Mouse (Mus musculus) heart, embryonic 11.5 days (tissue): ENCODE data around the gene Rnf185. TPM values are rescaled to one million over a fixed set of nuclear protein-coding genes. Genes with fewer than 3 reads are reported as not detected.

Source experiments
- ATAC-seq: fragments of 200-750 bp; cut with Nextera tagmentation; replicated peaks from 2 replicates; pipeline ENCODE4 v1.8.0; 2017; ENCODE audit warnings: moderate library complexity; ENCODE audit not compliant: insufficient number of reproducible peaks, low FRiP score, low TSS enrichment
- H3K27ac ChIP-seq: fragments of 300-500 bp; sonication (generic); 2 replicates; pipeline ENCODE4 v1.5.1; 2014; ENCODE audit warnings: mild to moderate bottlenecking, low read depth, low read length
- H3K27me3 ChIP-seq: fragments of 300-500 bp; sonication (generic); 2 replicates; pipeline ENCODE4 v1.6.1; 2014; ENCODE audit warnings: mild to moderate bottlenecking, low read length, mixed read lengths; ENCODE audit not compliant: control insufficient read depth, insufficient read depth
- H3K36me3 ChIP-seq: fragments of 300-500 bp; sonication (generic); 2 replicates; pipeline ENCODE4 v1.6.1; 2014; ENCODE audit warnings: mild to moderate bottlenecking, low read length, moderate library complexity, mixed read lengths; ENCODE audit not compliant: control insufficient read depth, insufficient read depth
- H3K4me1 ChIP-seq: fragments of 300-500 bp; sonication (generic); 2 replicates; pipeline ENCODE4 v1.6.1; 2014; ENCODE audit warnings: low read length; ENCODE audit not compliant: control insufficient read depth, insufficient read depth
- H3K4me2 ChIP-seq: fragments of 300-500 bp; sonication (generic); 2 replicates; pipeline ENCODE4 v1.6.1; 2014; ENCODE audit warnings: mild to moderate bottlenecking, moderate library complexity
- H3K4me3 ChIP-seq: fragments of 300-500 bp; sonication (generic); 2 replicates; pipeline ENCODE4 v1.5.1; 2014; ENCODE audit warnings: low read depth, low read length
- H3K9ac ChIP-seq: fragments of 300-500 bp; sonication (generic); 2 replicates; pipeline ENCODE4 v1.6.1; 2014; ENCODE audit warnings: mild to moderate bottlenecking, low read depth, low read length, moderate library complexity
- H3K9me3 ChIP-seq: fragments of 300-500 bp; sonication (generic); replicated peaks from 2 replicates; pipeline ENCODE4 v1.6.1; 2016; ENCODE audit warnings: low read length; ENCODE audit not compliant: control insufficient read depth
- WGBS: fragments of 180-500 bp; shearing (Covaris S2); extraction: QIAGEN DNeasy Blood & Tissue Kit; methylation state at CpG from one replicate; pipeline ENCODE4 v1.1.7; 2014; ENCODE audit not compliant: insufficient replicate concordance; 5-methylcytosine and 5-hydroxymethylcytosine counted together
- polyA plus RNA-seq: library from polyadenylated mRNA; unstranded; fragments of >200 nt; fragmentation: Nextera tagmentation; extraction: Ambion mirVana; gene quantifications from 2 replicates; pipeline ENCODE4 v1.2.1, GENCODE M21; 2014

Rnf185 gene
- polyA plus RNA-seq, 1 experiment from 2014 or later, result 27.5 TPM

DNA sequence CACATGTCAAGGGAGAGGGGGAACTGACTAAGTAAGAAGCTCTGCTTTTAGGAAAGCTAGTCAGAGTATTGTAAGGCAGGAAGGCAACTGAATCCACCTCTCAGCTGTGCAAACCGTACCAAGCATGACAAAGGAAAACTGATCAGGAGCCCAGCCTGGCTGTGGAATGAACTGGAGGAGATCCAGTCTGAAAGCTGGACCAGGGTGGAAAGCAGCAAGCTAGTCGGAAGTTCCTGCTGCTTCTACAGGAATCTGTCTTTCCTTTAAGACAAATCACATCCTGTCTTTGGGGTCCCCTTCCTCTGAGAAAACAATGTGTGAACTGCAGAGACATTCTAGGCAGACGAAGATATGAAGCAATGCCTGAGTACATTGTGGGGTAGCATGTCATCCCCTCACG is 33.4 kb downstream of the Rnf185 start:
- H3K27ac ChIP-seq, result peak overlapping the region; percentile 41
- no peak for ATAC-seq

DNA sequence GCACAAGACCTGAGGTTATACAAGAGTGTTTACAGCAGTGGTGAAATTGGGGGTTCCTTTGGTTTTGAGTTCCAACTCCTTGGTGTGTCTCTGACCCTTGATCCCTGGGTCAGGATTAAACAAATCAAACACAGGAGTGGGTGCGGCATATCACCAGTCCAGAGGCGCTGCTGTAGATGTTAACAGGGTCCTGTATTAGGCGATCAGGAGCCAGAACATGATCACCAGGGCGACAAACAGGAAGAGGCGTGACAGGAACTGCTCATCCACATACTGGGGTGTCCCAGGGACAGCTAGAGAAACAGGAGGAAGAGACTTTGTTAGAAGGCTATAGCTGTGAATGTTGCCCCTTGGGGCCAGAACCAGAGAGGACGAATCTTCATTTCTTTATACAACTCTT is 34.4 kb downstream of the Rnf185 start:
- 78% methylated on average over 6 of the region's 6 CpGs for WGBS

More for the DNA sequence above, 33.4 kb downstream of the Rnf185 start:
- Histone ChIP-seq H3K4me3 (no peak overlapping the region), H3K4me1 (no peaks in the 10 kb centered on the region), H3K4me2 (no peak overlapping the region), H3K36me3 (peaks cover 8% of the 10 kb centered on the region), H3K27me3 (no peaks in the 10 kb centered on the region), H3K9me3 (no peaks in the 10 kb centered on the region), H3K9ac (no peak overlapping the region)
- 57% methylated on average over 4 of the region's 4 CpGs for WGBS

DNA sequence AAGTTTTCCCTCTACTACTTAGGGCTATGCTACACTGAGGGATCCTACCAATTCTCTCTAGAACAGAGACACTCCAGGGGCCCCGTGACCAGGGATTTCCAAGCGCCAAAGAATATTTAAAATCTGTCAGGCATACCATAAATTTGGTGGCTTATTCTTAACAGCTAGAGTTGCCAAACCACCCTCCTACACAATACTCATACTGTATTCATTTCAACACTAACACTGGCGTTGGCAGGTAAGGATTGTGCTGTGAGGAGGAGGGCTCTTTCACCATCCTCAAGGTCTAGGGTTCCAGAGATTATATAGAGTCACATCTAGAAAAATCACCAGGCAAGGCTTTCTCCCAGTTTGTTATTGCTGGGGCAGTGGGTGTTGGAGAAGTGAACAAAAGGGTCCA is 35.8 kb downstream of the Rnf185 start:
- H3K27me3 ChIP-seq, result no peaks in the 10 kb centered on the region
- H3K36me3 ChIP-seq, result peaks cover 8% of the 10 kb centered on the region
- no peaks in the 10 kb centered on the region for H3K9me3 ChIP-seq
- WGBS, result 83% methylated on average over 3 of the region's 3 CpGs
- no peak overlapping the region for H3K4me3 ChIP-seq
- no peaks in the 10 kb centered on the region for H3K4me1 ChIP-seq
- ATAC-seq, result no peak
- H3K4me2 ChIP-seq, result no peak overlapping the region
- no peak overlapping the region for H3K9ac ChIP-seq
- no peak overlapping the region for H3K27ac ChIP-seq

More for the DNA sequence above, 34.4 kb downstream of the Rnf185 start:
- H3K27ac ChIP-seq, result 0 out of 2 replicates have a peak overlapping the region, but pooled peaks have one; percentile 10
- no peak overlapping the region for H3K9ac ChIP-seq
- no peak overlapping the region for H3K4me3 ChIP-seq
- H3K4me1 ChIP-seq, result no peaks in the 10 kb centered on the region
- H3K36me3 ChIP-seq, result peaks cover 8% of the 10 kb centered on the region
- H3K4me2 ChIP-seq, result no peak overlapping the region
- H3K27me3 ChIP-seq, result no peaks in the 10 kb centered on the region
- ATAC-seq, result no peak
- H3K9me3 ChIP-seq, result no peaks in the 10 kb centered on the region

DNA sequence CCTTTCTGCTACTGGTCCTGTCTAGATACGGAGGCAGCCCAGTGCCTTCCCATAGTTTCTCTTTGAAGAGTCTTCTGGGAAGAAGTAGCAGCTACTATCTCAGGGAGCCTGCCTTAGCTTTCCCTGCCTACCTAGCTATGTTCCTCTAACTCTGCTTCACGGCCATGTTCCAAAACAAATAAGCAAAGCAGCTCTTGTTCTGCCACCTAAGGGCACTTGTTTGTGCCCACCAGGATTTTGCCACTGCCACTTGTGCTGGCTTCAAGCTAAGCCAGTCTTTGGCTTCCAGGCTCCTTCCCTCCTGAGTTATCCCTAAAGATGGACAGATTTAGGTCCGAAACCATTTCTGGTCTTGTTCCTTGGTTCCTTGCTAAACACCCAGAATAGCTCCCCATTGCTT is 40.1 kb downstream of the Rnf185 start:
- H3K4me1 ChIP-seq, result no peaks in the 10 kb centered on the region
- no peaks in the 10 kb centered on the region for H3K9me3 ChIP-seq

DNA sequence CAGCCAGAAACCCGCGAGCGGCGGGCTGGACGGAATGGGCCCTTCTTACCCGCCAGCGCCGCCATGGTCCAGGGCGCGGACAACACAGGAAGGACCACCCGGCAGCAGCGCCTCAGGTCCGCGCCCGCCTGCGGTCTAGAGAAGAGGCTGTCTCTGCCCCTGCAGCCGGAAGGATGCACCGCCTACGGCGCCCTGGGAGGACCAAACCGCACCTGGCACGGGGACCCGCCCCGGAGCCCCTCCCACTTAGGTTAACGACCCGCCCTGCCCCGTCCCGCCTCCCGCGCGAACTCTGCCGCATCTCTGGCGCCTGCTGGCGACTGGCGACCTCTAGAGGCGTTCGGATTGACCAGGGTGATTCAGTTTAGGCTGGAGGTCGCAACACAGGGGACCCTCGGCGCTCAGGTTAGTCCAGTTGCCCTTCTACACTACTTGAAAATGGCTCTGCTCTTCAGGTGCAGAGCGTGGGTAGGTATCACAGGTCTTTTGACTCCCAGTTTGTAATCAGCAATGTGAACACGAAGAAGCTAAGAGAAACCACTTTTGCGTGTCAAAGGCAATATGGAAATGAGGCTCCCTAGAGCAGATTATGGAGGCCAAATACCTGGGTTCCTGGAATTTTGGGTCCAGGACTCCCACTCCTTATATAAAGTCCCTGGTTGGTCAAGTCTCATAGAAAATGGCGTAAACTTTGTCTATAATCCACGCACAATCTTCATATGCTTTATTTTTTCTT is 43.0 kb downstream of the Rnf185 start, which contains the start of gene Limk2:
Gene Limk2 (minus strand): TSS at position 193 of the 736 bp plus-strand sequence.
- H3K27me3 ChIP-seq, result no peaks in the 10 kb centered on the region
- 3% methylated on average over 44 of the region's 45 CpGs for WGBS
- peaks cover 3% of the 10 kb centered on the region; the same call in 1 of the 2 replicates for H3K36me3 ChIP-seq
- no peaks in the 10 kb centered on the region for H3K4me1 ChIP-seq
- H3K4me3 ChIP-seq, result peak within 1 kb of the TSS; percentile 74
- ATAC-seq, result peak; percentile 95
- H3K9ac ChIP-seq, result peak within 1 kb of the TSS; percentile 85
- peak within 1 kb of the TSS; percentile 42 for H3K27ac ChIP-seq
- peak within 1 kb of the TSS; percentile 71 for H3K4me2 ChIP-seq
- H3K9me3 ChIP-seq, result no peaks in the 10 kb centered on the region

More for the DNA sequence above, 40.1 kb downstream of the Rnf185 start:
- H3K9ac ChIP-seq, result no peak overlapping the region
- no peak overlapping the region for H3K27ac ChIP-seq
- 63% methylated on average over 3 of the region's 3 CpGs for WGBS
- H3K27me3 ChIP-seq, result no peaks in the 10 kb centered on the region
- H3K4me3 ChIP-seq, result no peak overlapping the region
- peaks cover 7% of the 10 kb centered on the region for H3K36me3 ChIP-seq
- no peak for ATAC-seq
- H3K4me2 ChIP-seq, result no peak overlapping the region

DNA sequence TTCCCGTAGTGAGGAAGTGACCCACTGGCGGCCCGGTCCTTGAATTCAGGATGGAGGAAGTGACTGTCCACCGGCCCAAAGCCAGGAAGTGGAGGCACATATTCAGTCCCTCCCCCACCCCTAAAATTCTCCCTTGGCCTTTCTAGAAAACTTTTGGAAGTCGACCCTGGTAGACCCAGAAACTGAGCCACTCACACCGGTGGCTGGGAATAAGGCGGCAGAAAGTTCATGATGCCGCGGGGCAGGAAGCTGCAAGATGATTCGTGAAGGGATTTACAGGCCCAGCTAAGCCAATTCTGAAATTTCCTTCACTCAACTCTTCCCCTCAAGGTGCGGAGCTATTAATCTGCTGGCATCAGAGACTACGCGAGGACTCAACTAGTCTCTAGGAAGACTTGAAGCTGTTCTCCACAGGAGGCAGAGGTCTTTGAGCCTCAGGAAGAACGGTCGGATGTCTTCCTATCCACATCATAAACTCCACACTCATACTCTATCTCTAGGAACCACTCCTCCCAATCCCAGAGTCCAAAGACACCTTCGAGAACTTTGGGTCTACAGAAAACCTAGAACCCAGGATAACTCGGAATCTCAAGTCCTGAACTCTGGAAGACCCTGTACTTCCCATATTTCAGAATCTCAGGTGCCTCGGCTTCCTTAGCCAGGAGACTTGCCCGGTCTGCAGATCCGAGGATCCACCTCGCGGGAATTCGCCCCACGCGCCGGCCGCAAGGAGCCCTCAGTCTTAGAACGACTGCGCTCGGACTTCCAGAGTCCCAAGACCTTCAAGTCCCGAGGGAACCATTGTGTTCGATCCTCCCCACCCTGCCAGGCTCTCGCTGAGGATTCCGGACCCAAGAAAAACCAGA is 43.8 kb downstream of the Rnf185 start:
- H3K27me3 ChIP-seq, result no peaks in the 10 kb centered on the region
- peak overlapping the region; percentile 42 for H3K27ac ChIP-seq
- WGBS, result 5% methylated on average over 34 of the region's 34 CpGs
- no peaks in the 10 kb centered on the region for H3K4me1 ChIP-seq
- H3K36me3 ChIP-seq, result no peaks in the 10 kb centered on the region
- H3K4me3 ChIP-seq, result peak overlapping the region; percentile 74
- H3K9me3 ChIP-seq, result no peaks in the 10 kb centered on the region
- H3K4me2 ChIP-seq, result peak overlapping the region; percentile 71
- H3K9ac ChIP-seq, result peak overlapping the region; percentile 85
- no peak for ATAC-seq

DNA sequence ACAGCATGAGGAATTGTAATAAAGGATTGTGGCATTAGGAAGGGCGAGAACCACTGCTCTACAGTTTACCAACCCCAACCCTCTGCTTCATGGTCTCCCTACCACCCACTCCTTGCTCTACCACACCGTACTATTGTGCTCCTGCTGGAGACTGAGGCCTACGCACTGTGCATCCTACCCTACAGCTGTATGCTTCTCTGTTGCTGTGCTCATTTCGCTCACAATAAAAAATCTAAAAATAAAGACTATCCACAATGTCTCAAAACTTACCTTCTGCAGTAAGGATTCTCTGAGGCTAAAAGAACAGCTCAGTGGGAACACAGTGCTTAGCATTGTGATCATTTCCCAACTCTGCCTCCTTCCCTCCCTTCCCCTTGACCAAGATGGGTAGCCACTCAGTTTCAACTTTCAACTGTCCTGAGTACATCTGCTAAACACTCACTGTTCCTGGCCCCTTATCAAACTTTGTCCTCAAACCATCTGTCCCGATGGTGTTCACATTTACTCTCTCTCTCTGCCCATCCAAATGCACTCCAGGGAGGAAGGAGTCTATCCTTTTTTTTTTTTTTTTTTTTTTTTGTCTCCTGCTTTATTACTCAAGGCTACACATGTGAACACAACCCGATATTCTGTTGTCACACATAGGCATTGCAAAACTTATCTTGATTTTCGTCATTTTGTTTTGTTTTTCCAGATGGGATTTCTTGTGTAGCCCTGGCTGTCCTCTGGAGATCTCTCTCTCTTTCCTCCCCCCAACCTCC is 47.7 kb downstream of the Rnf185 start:
- Histone ChIP-seq H3K4me2 (no peak overlapping the region), H3K36me3 (no peaks in the 10 kb centered on the region; the same call in 1 of the 2 replicates), H3K9ac (no peak overlapping the region), H3K4me1 (no peaks in the 10 kb centered on the region), H3K27me3 (no peaks in the 10 kb centered on the region), H3K27ac (no peak overlapping the region), H3K4me3 (no peak overlapping the region), H3K9me3 (no peaks in the 10 kb centered on the region)
- WGBS, result 78% methylated on average over 7 of the region's 7 CpGs
- ATAC-seq, result no peak

DNA sequence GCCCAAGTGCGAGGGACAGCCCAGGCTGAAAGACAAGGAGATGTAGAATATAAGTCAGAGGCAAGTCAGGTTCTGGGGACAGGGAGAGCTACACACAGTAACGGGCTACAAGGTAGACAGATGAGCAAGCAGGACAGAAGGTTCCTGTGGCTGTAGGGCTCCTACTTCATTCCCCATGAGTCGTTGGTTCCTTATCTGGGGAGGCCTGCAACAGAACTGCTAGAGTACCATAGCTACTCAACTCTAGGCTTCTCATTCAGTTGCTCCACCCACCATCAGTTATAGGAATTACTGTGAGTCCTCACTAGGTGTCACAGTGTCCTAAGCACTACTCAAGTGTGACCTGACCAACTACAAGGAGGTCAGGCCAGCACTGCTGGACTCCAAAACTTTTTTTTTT is 49.1 kb downstream of the Rnf185 start:
- Histone ChIP-seq H3K4me3 (no peak overlapping the region), H3K9me3 (no peaks in the 10 kb centered on the region), H3K4me1 (no peaks in the 10 kb centered on the region), H3K9ac (no peak overlapping the region), H3K36me3 (no peaks in the 10 kb centered on the region; the same call in 1 of the 2 replicates), H3K27ac (no peak overlapping the region), H3K27me3 (no peaks in the 10 kb centered on the region), H3K4me2 (no peak overlapping the region)
- ATAC-seq, result no peak
- 44% methylated on average over 3 of the region's 3 CpGs for WGBS
